Mouse (Mus musculus): ENCODE data around the gene Gm9913. TPM values are rescaled to one million over a fixed set of nuclear protein-coding genes. Genes with fewer than 3 reads are reported as not detected.

The Gm9913 gene
- not detected for total RNA-seq (2023)

DNA sequence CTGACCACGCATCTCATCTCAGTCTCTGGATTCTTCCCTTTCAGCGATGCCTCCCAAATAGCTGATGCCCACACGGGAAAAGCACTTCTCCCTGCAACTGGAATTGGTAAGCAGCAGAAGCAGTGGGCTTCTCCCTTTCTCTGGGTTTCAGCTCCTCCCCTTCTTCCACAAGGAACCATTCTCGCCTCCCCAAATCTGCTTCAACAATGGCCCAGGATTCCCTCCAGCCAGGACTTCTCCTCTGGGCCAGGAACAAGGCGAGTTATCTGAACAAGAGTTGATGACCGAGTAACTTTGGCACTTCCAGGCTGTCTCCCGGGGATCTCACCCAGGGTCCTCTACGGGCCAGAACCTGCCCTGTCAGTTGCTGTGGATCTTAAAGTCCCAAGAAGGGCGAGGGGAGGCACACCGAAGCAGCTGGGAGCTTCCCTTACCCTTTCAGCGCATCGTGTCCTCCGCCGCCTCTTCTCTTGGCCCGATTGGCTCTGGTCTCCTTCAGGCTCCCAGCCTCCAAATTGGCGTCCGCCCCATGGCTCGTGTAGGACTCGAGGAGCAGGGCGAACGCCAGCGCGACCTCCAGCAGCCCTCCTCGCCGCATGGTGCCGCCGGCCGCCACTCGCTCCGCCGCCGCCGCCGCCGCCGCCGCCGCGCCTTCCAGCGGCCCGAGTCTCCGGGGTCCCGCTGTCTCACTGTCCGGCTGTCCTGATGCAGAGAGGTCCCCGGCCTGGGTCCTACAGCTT lies at the start of gene Gm9913:
TSS of gene Gm9913 (plus strand) at position 84 of the 740 bp plus-strand sequence.

DNA sequence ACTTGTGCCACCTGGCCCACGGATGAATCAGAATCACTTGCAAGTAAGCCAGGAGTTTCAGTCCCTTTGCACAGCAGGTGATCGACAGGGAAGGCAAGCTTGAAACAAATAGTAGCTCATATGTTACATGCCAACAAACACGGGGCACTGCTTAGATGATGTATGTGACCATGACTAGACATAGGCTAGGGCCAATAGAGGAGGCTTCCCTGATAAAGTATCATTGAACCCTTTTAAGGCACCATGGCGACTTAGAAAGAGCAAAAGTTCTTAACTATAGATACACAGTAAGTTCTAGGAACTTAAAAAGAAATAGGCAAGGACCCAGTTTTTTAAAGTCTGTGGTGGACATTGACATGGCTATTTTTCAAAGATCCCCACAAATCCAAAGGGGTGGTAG lies 3.0 kb downstream of the Gm9913 start, which contains the start of gene Fbn1:
TSS of gene Fbn1 (minus strand) at position 101 of the 400 bp plus-strand sequence.

Other genes with a start within 250 kb of the Gm9913 start
- gene Fbn1, start 2.9 kb downstream of the Gm9913 start, total RNA-seq (2023) = under 1 TPM; 0.20 to 0.24 TPM
- 10 to 100 TPM; 13.4 to 14.1 TPM for gene Cep152, start 120.0 kb downstream of the Gm9913 start, total RNA-seq (2023)
- 10 to 100 TPM; 27.3 to 31.2 TPM for gene Eid1, start 168.0 kb downstream of the Gm9913 start, total RNA-seq (2023)
- under 1 TPM; 0.24 to 0.33 TPM for gene Shc4, start 219.1 kb downstream of the Gm9913 start, total RNA-seq (2023)